Mouse (Mus musculus) heart, adult 2 months (tissue): Measurements from ENCODE around the gene Arid5b.

Experiments
- CTCF ChIP-seq: fragments of 200-600 bp; IDR thresholded peaks from 2 replicates; pipeline ENCODE4 v1.8.1; 2022; ENCODE audit warnings: antibody characterized with exemption, mild to moderate bottlenecking, moderate library complexity
- EP300 ChIP-seq: fragments of 200-500 bp; IDR thresholded peaks from 2 replicates; pipeline ENCODE4 v1.6.1; 2011; ENCODE audit warnings: low read depth, low read length, control low read depth; ENCODE audit not compliant: insufficient read depth
- POLR2A ChIP-seq: fragments of 200-500 bp; IDR thresholded peaks from 2 replicates; pipeline ENCODE4 v1.6.1; 2011; ENCODE audit warnings: mild to moderate bottlenecking, low read depth, low read length, control low read depth; ENCODE audit not compliant: insufficient read depth

- no peak for TF ChIP-seq CTCF
- no peak for TF ChIP-seq EP300
- TF ChIP-seq POLR2A, result no peak
Measured at GRCm38 (mm10) chr10:68156646-68157245, 121.8 kb downstream of the Arid5b start.
